Mouse (Mus musculus) olfactory bulb, adult 2 months (tissue): Measurements from ENCODE around the gene Rabepk.

ENCODE experiments used
- CTCF ChIP-seq: fragments of 200-500 bp; IDR thresholded peaks from 2 replicates; pipeline ENCODE4 v1.5.1; 2012; ENCODE audit warnings: low read depth, mild to moderate bottlenecking, low read length, moderate library complexity; ENCODE audit not compliant: insufficient read depth
- POLR2A ChIP-seq: fragments of 200-500 bp; IDR thresholded peaks from 2 replicates; pipeline ENCODE4 v1.6.1; 2012; ENCODE audit warnings: mild to moderate bottlenecking, low read depth, low read length, moderate library complexity; ENCODE audit not compliant: insufficient read depth

- no peak for TF ChIP-seq CTCF
- TF ChIP-seq POLR2A, result no peak
Observed at GRCm38 (mm10) chr2:34742675-34743074, 57.0 kb downstream of the Rabepk start.
